Mouse (Mus musculus) neural tube, embryonic 15.5 days (tissue): ENCODE data around the gene 6430531B16Rik. TPM values are rescaled to one million over a fixed set of nuclear protein-coding genes. Genes with fewer than 3 reads are reported as not detected.
A peak's percentile ranks its signal among the peaks of the same experiment; 100 is the strongest.

Experiments used
- ATAC-seq: fragments of 200-750 bp; cut with Nextera tagmentation; 2 replicates; pipeline ENCODE4 v1.8.0; 2017; ENCODE audit warnings: mild to moderate bottlenecking, moderate TSS enrichment, moderate library complexity; ENCODE audit not compliant: low FRiP score
- H3K27ac ChIP-seq: fragments of 300-500 bp; sonication (generic); replicated peaks from 2 replicates; pipeline ENCODE4 v1.5.1; 2015; ENCODE audit warnings: mild to moderate bottlenecking, inconsistent platforms
- H3K27me3 ChIP-seq: fragments of 300-500 bp; sonication (generic); replicated peaks from 2 replicates; pipeline ENCODE4 v1.6.1; 2015; ENCODE audit warnings: inconsistent platforms
- H3K36me3 ChIP-seq: fragments of 300-500 bp; sonication (generic); 2 replicates; pipeline ENCODE4 v1.6.1; 2015; ENCODE audit warnings: inconsistent platforms
- H3K4me1 ChIP-seq: fragments of 300-500 bp; sonication (generic); 2 replicates; pipeline ENCODE4 v1.6.1; 2015; ENCODE audit warnings: inconsistent platforms
- H3K4me2 ChIP-seq: fragments of 300-500 bp; sonication (generic); 2 replicates; pipeline ENCODE4 v1.6.1; 2015; ENCODE audit warnings: inconsistent platforms, mild to moderate bottlenecking, moderate library complexity
- H3K4me3 ChIP-seq: fragments of 300-500 bp; sonication (generic); replicated peaks from 2 replicates; pipeline ENCODE4 v1.5.1; 2015; ENCODE audit warnings: mild to moderate bottlenecking, inconsistent platforms
- H3K9ac ChIP-seq: fragments of 300-500 bp; sonication (generic); replicated peaks from 2 replicates; pipeline ENCODE4 v1.6.1; 2015; ENCODE audit warnings: mild to moderate bottlenecking, inconsistent platforms
- H3K9me3 ChIP-seq: fragments of 300-500 bp; sonication (generic); replicated peaks from 2 replicates; pipeline ENCODE4 v1.6.1; 2016; ENCODE audit warnings: inconsistent platforms
- WGBS: fragments of 180-500 bp; shearing (Covaris S2); methylation state at CpG from one replicate; pipeline ENCODE4 v1.1.7; 2015; ENCODE audit warnings: mixed read lengths; 5-methylcytosine and 5-hydroxymethylcytosine counted together
- polyA plus RNA-seq: library from polyadenylated mRNA; unstranded; fragments of >200 nt; fragmentation: Nextera tagmentation; extraction: Ambion mirVana; gene quantifications from 2 replicates; pipeline ENCODE4 v1.2.1, GENCODE M21; 2015

The 6430531B16Rik gene
- polyA plus RNA-seq, 1 experiment from 2014 or later: 0.82 TPM

DNA sequence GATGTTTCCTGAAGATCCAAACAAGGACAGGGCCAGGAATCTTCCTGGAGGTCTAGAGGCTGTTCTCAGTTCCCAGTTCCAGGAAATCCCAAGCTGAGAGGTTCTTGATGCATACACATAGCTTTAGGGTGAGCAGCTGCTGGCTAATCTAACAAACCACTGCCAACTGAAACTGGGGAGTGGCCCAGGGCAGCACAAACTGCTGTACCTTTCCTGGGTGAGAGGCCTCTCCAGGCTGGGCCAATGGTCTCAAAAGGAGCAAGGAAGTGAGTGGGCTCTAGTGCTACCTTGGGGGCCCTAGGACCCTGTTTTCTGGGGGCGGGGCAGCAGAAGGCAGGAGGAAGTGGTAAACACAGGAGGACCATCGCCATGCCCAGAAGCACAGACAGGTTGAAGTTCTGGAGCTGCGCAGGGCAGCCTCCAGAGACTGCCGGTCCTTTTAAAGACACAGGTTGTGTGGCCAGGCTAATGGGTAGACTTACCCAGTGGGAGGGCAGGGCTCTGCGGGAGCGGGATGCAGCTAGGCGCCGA, 12.4 kb upstream of the 6430531B16Rik start:
- Histone ChIP-seq H3K27me3 (no peaks in the 10 kb centered on the region), H3K4me1 (no peaks in the 10 kb centered on the region), H3K4me2 (no peak overlapping the region), H3K9ac (no peak overlapping the region), H3K27ac (no peak overlapping the region), H3K4me3 (no peak overlapping the region), H3K36me3 (peaks cover 8% of the 10 kb centered on the region), H3K9me3 (no peaks in the 10 kb centered on the region)
- ATAC-seq: no peak
- WGBS: 77% methylated on average over 8 of the region's 8 CpGs

DNA sequence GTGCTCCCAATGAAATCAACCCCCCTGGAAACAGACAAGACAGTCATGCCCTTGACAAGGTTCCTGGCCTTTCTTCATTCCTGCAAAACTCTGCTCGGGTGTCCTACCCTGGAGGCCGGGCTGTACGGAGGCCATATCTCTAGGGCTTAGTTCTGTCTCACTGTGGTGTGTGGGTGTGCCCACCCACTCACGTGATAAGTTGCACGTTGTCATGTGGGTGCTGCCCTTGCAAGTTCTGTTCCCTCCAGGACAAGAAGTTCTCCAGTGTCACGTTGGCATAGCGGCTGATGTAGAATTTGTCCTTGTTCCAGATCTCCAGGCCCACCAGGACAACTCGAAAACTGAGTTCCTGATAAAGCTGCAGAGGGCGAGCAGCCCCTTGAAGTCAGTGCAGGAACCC, 9.7 kb upstream of the 6430531B16Rik start:
- no peak for ATAC-seq
- Histone ChIP-seq H3K36me3 (peaks cover 2% of the 10 kb centered on the region; the same call in 1 of the 2 replicates), H3K4me1 (no peaks in the 10 kb centered on the region), H3K4me3 (no peak overlapping the region), H3K9ac (no peak overlapping the region), H3K9me3 (no peaks in the 10 kb centered on the region), H3K27me3 (no peaks in the 10 kb centered on the region), H3K27ac (no peak overlapping the region), H3K4me2 (no peak overlapping the region)
- 92% methylated on average over 9 of the region's 9 CpGs for WGBS

DNA sequence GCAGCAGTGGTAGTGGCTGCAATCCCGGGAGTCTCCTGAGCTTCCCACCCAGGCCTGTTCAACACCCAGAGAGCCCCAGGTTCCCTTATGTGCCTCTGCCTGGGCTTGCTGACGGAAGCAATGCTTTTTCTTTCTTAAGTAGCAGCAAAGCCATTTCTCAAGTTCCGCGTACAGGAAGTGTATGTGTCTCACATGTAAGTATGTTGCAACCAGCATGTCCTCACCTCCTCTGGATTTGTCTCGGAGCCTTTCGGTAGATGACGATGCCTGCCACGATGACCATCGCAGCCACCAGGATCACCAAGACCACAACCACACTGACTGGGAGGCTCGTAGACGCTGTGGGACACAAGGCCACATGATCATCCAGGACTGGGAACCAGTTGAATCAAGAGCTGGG, 6.0 kb upstream of the 6430531B16Rik start:
- Histone ChIP-seq H3K4me1 (no peaks in the 10 kb centered on the region), H3K4me3 (no peak overlapping the region), H3K9ac (no peak overlapping the region), H3K4me2 (no peak overlapping the region), H3K27ac (no peak overlapping the region), H3K36me3 (peaks cover 5% of the 10 kb centered on the region; the same call in 1 of the 2 replicates), H3K27me3 (no peaks in the 10 kb centered on the region), H3K9me3 (no peaks in the 10 kb centered on the region)
- no peak for ATAC-seq
- 93% methylated on average over 11 of the region's 11 CpGs for WGBS

DNA sequence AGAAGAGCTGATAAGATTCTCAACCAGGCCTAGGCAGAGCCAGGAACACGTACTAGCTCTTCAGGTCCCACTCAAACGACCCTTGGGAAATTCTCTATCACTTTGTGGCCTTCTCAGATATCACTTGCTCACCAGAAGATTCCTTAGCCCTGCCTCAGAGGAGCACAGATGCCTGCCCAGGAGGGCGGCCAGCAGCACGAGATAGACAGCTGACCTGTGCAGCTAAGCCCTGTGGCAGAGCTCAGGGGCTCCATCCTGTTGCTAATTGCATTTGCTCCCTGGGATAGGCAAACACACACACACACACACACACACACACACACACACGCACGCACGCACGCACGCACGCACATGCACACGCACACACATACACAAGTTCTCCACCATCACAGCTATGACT, 3.5 kb upstream of the 6430531B16Rik start:
- peaks cover 5% of the 10 kb centered on the region; the same call in 1 of the 2 replicates for H3K36me3 ChIP-seq
- H3K4me2 ChIP-seq: no peak overlapping the region
- H3K27ac ChIP-seq: no peak overlapping the region
- peaks cover 10% of the 10 kb centered on the region for H3K4me1 ChIP-seq
- no peak for ATAC-seq
- H3K9me3 ChIP-seq: no peaks in the 10 kb centered on the region
- H3K27me3 ChIP-seq: no peaks in the 10 kb centered on the region
- H3K9ac ChIP-seq: no peak overlapping the region
- WGBS: 92% methylated on average over 11 of the region's 11 CpGs
- no peak overlapping the region for H3K4me3 ChIP-seq

DNA sequence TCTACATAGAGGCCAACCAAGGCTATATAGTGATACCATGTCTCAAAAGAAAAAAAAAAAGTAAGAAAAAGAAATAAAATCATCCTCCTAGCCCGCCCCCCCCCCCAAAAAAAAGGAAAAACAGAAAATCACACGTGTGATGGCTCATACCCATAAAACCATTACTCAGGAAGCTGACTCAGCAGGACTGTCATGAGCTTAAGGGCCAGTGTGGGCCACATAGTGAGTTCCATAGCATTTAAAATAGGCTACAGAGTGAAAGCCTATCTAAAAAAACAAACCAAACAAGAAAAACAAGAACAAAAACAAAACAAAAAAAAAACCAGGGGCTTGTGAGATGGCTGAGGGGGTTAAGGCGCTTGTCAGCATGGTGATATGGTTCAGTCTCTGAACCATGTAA, 2.2 kb upstream of the 6430531B16Rik start:
- H3K4me1 ChIP-seq: peaks cover 10% of the 10 kb centered on the region
- H3K9ac ChIP-seq: no peak overlapping the region
- 65% methylated on average over 3 of the region's 3 CpGs for whole genome bisulfite sequencing
- H3K36me3 ChIP-seq: peaks cover 3% of the 10 kb centered on the region; the same call in 1 of the 2 replicates
- H3K4me2 ChIP-seq: no peak overlapping the region
- no peak for ATAC-seq
- no peaks in the 10 kb centered on the region for H3K9me3 ChIP-seq
- H3K27ac ChIP-seq: no peak overlapping the region
- no peak overlapping the region for H3K4me3 ChIP-seq
- no peaks in the 10 kb centered on the region for H3K27me3 ChIP-seq

DNA sequence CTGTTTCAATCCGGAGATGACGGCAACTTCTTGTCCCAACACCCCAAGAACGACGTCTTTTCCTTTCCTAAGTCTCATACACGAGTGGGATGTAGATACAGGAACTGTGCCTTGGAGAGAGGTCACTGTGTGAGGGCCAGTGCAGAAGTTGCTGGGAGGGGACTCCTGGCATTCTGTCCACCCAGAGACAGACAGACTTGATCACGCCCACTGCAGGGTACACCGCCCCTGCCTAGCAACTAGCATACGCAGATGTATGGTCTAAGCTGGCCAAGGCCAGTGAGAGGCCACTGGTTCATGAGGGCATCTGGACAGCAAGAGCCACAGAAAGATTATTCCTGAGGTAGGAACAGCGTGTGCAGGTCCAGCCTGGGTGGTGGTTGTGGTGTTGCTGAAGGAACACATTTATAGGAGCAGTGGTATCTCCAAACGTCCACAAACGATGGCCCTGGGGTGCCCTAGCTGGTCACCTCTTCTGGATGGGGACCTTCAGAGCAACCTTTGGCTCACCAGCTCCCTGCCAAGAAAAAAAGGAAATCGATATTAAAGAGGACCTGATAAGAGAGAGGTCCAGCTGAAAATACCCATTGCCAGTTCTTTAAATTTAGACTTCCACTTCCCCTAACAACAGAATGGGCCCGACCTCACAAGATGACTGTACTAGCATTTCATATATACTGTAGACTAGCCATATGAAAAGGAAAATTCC, 610 bp upstream of the 6430531B16Rik start:
- Histone ChIP-seq H3K36me3 (0 out of 2 replicates have a peak, but pooled peaks cover 3% of the 10 kb centered on the region), H3K4me3 (peak overlapping the region; percentile 56), H3K4me2 (peak overlapping the region; percentile 90), H3K9ac (peak overlapping the region; percentile 56), H3K27ac (peak overlapping the region; percentile 50; the same call in 1 of the 2 replicates), H3K4me1 (peaks cover 10% of the 10 kb centered on the region), H3K9me3 (no peaks in the 10 kb centered on the region), H3K27me3 (no peaks in the 10 kb centered on the region)
- peak; percentile 74 for ATAC-seq
- 40% methylated on average over 13 of the region's 13 CpGs for WGBS

DNA sequence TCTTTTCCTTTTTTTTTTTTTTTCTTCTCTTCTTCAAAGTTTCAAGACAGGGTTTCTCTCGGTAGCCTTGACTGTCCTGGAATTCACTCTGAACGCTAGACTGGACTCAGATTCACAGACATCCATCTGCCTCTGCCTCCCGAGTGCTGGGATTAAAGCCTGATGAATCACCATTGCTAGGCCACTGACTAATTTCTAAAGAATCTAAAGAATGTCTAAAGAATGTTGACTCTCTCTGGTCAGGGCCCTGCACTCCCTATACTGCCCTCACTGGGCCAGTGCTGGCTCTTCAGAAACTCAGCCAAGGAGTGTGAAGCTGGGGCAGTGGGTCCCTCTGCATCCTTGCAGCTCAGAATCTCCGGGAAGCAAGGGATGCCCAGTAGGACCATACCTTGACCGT, 3.1 kb downstream of the 6430531B16Rik start:
- Histone ChIP-seq H3K4me3 (no peak overlapping the region), H3K27ac (no peak overlapping the region), H3K9ac (no peak overlapping the region), H3K9me3 (no peaks in the 10 kb centered on the region), H3K27me3 (no peaks in the 10 kb centered on the region), H3K4me2 (no peak overlapping the region), H3K36me3 (no peaks in the 10 kb centered on the region), H3K4me1 (peaks cover 10% of the 10 kb centered on the region)
- no peak for ATAC-seq
- WGBS: 63% methylated on average over 5 of the region's 5 CpGs

DNA sequence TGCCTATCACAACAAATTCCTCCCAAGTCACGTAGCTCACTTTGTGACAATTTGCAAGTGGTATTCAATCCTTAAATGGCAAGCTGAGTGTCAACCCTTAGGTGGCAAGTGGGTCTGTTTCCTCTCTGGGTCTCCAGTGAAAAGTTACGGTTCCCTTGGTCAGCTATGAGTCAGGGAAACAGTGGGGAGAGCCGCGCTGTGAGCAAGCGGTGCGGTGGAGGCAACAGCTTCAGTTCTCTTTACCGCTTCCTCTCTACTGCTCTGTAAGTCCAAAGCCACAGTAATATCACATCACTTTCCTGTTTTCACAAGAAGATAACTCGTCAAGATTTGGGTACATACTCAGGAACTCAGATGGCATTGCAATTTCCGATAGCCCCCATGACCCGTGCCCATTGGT, 4.2 kb downstream of the 6430531B16Rik start:
- Histone ChIP-seq H3K4me1 (peaks cover 9% of the 10 kb centered on the region), H3K27ac (no peak overlapping the region), H3K4me3 (no peak overlapping the region), H3K27me3 (no peaks in the 10 kb centered on the region), H3K9ac (no peak overlapping the region), H3K4me2 (no peak overlapping the region), H3K9me3 (no peaks in the 10 kb centered on the region), H3K36me3 (no peaks in the 10 kb centered on the region)
- no peak for ATAC-seq
- 89% methylated on average over 10 of the region's 10 CpGs for WGBS

DNA sequence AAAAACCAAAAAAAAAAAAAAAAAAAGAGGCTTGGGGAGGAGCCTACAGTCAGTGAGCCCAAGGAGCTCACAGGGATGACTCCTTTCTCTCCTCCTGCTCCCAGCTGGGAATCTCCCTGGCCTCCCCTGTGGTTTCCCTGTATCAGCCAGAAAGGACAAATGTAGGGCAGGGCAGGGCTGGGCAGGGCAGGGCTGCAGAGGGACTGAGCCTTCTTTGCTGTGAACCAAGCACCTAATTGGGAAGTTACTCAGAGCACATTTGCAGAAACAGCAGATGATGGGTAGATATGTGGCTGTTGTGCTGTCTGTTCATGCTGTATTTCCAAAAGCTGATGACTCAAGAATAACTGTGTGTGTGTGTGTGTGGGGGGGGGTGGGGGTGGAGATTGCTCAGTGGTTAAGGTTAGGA, 5.6 kb downstream of the 6430531B16Rik start:
- H3K27me3 ChIP-seq: no peaks in the 10 kb centered on the region; the same call in 1 of the 2 replicates
- H3K27ac ChIP-seq: no peak overlapping the region
- H3K9me3 ChIP-seq: no peaks in the 10 kb centered on the region
- no peak overlapping the region for H3K9ac ChIP-seq
- H3K4me2 ChIP-seq: no peak overlapping the region
- no peak for ATAC-seq
- H3K4me3 ChIP-seq: no peak overlapping the region
- H3K36me3 ChIP-seq: no peaks in the 10 kb centered on the region
- no peaks in the 10 kb centered on the region for H3K4me1 ChIP-seq

DNA sequence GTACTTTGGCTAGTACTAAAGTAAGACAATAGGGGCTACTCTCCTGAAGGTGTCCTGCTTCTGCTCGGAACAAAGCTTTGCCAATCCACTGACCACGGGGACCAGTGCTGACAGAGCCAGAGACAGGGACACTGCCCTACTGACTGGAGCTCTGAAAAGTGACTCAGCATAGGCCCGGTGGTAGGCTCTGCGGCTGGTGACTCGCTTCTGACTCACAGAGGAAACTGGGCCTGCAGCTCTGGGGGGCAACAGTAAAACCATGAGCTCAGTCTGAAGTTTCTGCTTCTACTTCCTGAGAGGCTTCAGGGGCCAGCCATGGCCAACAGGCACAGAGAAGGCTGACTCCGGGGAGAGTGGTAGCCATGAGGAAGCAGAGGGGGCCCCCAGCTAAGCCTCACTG, 7.1 kb downstream of the 6430531B16Rik start:
- Histone ChIP-seq H3K4me1 (no peaks in the 10 kb centered on the region), H3K36me3 (no peaks in the 10 kb centered on the region), H3K9ac (no peak overlapping the region), H3K9me3 (no peaks in the 10 kb centered on the region), H3K27me3 (no peaks in the 10 kb centered on the region; the same call in 1 of the 2 replicates), H3K4me3 (no peak overlapping the region), H3K4me2 (no peak overlapping the region), H3K27ac (no peak overlapping the region)
- 74% methylated on average over 6 of the region's 6 CpGs for WGBS
- ATAC-seq: no peak

DNA sequence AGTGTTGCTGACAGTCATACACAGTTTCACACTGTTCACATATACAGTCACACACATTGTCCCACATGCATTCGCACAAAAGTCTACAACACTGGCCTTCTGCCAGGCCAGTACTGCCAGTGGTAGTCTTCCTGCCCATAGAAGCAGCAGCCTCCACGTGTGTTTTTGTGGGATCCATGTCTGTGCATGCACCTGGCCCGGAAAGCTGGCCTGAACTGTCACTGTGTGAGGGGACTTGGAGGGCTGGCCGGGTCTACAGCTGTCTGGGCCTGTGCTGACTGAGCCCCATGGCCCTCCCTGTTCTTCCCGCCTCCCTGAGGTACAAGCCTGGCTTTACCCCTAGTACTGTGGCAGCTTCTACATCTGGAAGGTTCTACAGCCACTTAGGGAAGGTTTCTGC, 7.6 kb downstream of the 6430531B16Rik start:
- no peaks in the 10 kb centered on the region; the same call in 1 of the 2 replicates for H3K27me3 ChIP-seq
- no peak overlapping the region for H3K4me2 ChIP-seq
- H3K4me1 ChIP-seq: no peaks in the 10 kb centered on the region
- no peaks in the 10 kb centered on the region for H3K9me3 ChIP-seq
- no peaks in the 10 kb centered on the region for H3K36me3 ChIP-seq
- no peak overlapping the region for H3K27ac ChIP-seq
- no peak overlapping the region for H3K4me3 ChIP-seq
- ATAC-seq: no peak
- H3K9ac ChIP-seq: no peak overlapping the region
- WGBS: 76% methylated on average over 5 of the region's 5 CpGs

DNA sequence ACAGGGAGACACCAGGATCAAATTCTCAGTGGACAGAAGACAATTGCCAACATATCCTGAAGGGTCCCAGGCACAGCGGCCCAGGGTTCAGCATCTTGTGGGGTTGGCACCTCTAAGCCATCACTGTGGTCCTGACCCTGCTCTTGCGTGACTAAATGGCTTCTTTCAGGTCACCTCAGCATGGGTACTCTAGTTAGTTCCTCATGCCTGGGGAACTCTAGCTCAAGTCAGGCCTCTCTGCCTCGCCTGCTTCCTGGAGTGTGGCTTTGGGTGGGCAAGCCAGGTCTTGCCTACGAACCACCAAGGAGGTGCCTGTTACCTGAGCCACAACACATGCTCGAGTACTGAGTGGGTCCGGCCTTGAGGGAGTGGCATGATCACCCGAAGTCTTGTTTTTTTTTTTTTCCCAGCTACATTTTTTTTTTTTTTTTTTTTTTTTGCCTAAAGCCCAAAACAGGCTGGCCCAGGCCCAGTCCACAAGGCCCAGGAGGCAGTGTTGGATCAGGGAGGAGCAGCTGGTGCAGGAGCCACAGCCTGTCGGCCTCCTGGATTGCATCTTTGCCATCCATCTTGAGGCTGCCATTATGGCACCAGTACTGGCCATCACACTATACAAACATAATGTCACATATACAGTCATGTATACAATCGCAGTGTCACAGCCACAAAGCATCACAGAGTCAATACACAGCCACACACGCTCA, 8.2 kb downstream of the 6430531B16Rik start:
- no peak overlapping the region for H3K4me3 ChIP-seq
- H3K9me3 ChIP-seq: no peaks in the 10 kb centered on the region
- H3K4me2 ChIP-seq: no peak overlapping the region
- no peaks in the 10 kb centered on the region for H3K4me1 ChIP-seq
- H3K9ac ChIP-seq: no peak overlapping the region
- no peaks in the 10 kb centered on the region for H3K36me3 ChIP-seq
- whole genome bisulfite sequencing: 82% methylated on average over 10 of the region's 10 CpGs
- no peak for ATAC-seq
- no peaks in the 10 kb centered on the region; the same call in 1 of the 2 replicates for H3K27me3 ChIP-seq
- H3K27ac ChIP-seq: no peak overlapping the region
